Mouse (Mus musculus) thymus, postnatal 25 days (tissue): ENCODE measurements around the gene Rapgefl1.
A peak's percentile ranks its signal among the peaks of the same experiment; 100 is the strongest.

Experiments
- DNase-seq: peaks from one replicate; pipeline ENCODE4 v3.0.0; 2022

Rapgefl1 gene

GRCm38 (mm10) chr11:98863028-98863750 is 26.6 kb downstream of the Rapgefl1 start, which contains the start of gene Wipf2:
Gene Wipf2, plus strand, starts transcription at chr11:98863638.
- peak; percentile 97 for DNase-seq

GRCm38 (mm10) chr11:98863751-98864429 is 27.3 kb downstream of the Rapgefl1 start:
- DNase-seq, result peak; percentile 68

GRCm38 (mm10) chr11:98867293-98867692 is 30.7 kb downstream of the Rapgefl1 start:
- no peak for DNase-seq

GRCm38 (mm10) chr11:98869906-98870305 is 33.3 kb downstream of the Rapgefl1 start:
- no peak for DNase-seq

GRCm38 (mm10) chr11:98870791-98871190 is 34.2 kb downstream of the Rapgefl1 start:
- no peak for DNase-seq

GRCm38 (mm10) chr11:98871416-98871815 is 34.8 kb downstream of the Rapgefl1 start:
- DNase-seq, result no peak

GRCm38 (mm10) chr11:98872040-98872439 is 35.5 kb downstream of the Rapgefl1 start:
- DNase-seq, result no peak

GRCm38 (mm10) chr11:98873900-98874299 is 37.3 kb downstream of the Rapgefl1 start:
- DNase-seq, result no peak

GRCm38 (mm10) chr11:98877001-98877400 is 40.4 kb downstream of the Rapgefl1 start:
- DNase-seq, result no peak

GRCm38 (mm10) chr11:98887703-98888102 is 51.1 kb downstream of the Rapgefl1 start:
- DNase-seq, result no peak

GRCm38 (mm10) chr11:98889077-98889476 is 52.5 kb downstream of the Rapgefl1 start:
- DNase-seq, result no peak

GRCm38 (mm10) chr11:98889977-98890376 is 53.4 kb downstream of the Rapgefl1 start:
- no peak for DNase-seq

GRCm38 (mm10) chr11:98892426-98892825 is 55.8 kb downstream of the Rapgefl1 start:
- DNase-seq, result no peak

GRCm38 (mm10) chr11:98900529-98901125 is 64.0 kb downstream of the Rapgefl1 start:
- peak; percentile 55 for DNase-seq

GRCm38 (mm10) chr11:98902621-98903245 is 66.1 kb downstream of the Rapgefl1 start:
- DNase-seq, result no peak
